Mouse (Mus musculus) thymus, adult 2 months (tissue): ENCODE data around the gene Nfx1. TPM values are rescaled to one million over a fixed set of nuclear protein-coding genes. Genes with fewer than 3 reads are reported as not detected.
"Not testable (repeated sequence)": the region's sequence is repeated elsewhere in the genome, so short reads cannot be mapped to it uniquely, and the experiment has no call there.

Experiments
- DNase-seq: peaks from one replicate; pipeline ENCODE4 v3.0.0; 2021
- H3K27ac ChIP-seq: fragments of 200-500 bp; 2 replicates; pipeline ENCODE4 v1.5.1; 2012; ENCODE audit warnings: low read length, control low read depth; ENCODE audit not compliant: control insufficient read depth, insufficient read depth
- H3K27me3 ChIP-seq: fragments of 200-500 bp; 2 replicates; pipeline ENCODE4 v1.6.1; 2012; ENCODE audit warnings: mild to moderate bottlenecking, low read length, moderate library complexity, mixed read lengths; ENCODE audit not compliant: control insufficient read depth, insufficient read depth
- H3K36me3 ChIP-seq: fragments of 200-500 bp; 2 replicates; pipeline ENCODE4 v1.6.1; 2012; ENCODE audit warnings: mild to moderate bottlenecking, low read length, moderate library complexity; ENCODE audit not compliant: control insufficient read depth, insufficient read depth
- H3K4me1 ChIP-seq: fragments of 200-500 bp; replicated peaks from 2 replicates; pipeline ENCODE4 v1.6.1; 2012; ENCODE audit warnings: low read length; ENCODE audit not compliant: control insufficient read depth, insufficient read depth
- H3K4me3 ChIP-seq: fragments of 200-500 bp; 2 replicates; pipeline ENCODE4 v1.5.1; 2012; ENCODE audit warnings: mild to moderate bottlenecking, low read length, control low read depth, moderate library complexity; ENCODE audit not compliant: control insufficient read depth, insufficient read depth
- CTCF ChIP-seq: fragments of 200-500 bp; IDR thresholded peaks from 2 replicates; pipeline ENCODE4 v1.5.1; 2012; ENCODE audit warnings: mild to moderate bottlenecking, control low read depth, low read length, moderate library complexity, borderline replicate concordance; ENCODE audit not compliant: control insufficient read depth, poor library complexity, insufficient read depth; ENCODE audit errors: extremely low read depth
- POLR2A ChIP-seq: fragments of 200-500 bp; IDR thresholded peaks from 2 replicates; pipeline ENCODE4 v1.6.1; 2012; ENCODE audit warnings: mild to moderate bottlenecking, low read length, control low read depth, moderate library complexity; ENCODE audit not compliant: control insufficient read depth, poor library complexity, insufficient read depth; ENCODE audit errors: extremely low read depth
- WGBS: fragments of 180-500 bp; shearing (Covaris S2); methylation state at CpG from one replicate; pipeline ENCODE4 v1.1.7; 2018; 5-methylcytosine and 5-hydroxymethylcytosine counted together
- polyA plus RNA-seq: library from polyadenylated mRNA; depleted of rRNA; stranded (reverse); fragments of >200 nt; gene quantifications from 2 replicates; pipeline ENCODE4 v1.2.3, GENCODE M21; 2012; rRNA removed

The Nfx1 gene
- 39.4 and 43.4 TPM in 2 replicates for polyA plus RNA-seq

GRCm38 (mm10) chr4:40970842-40971701 is at the start of gene Nfx1:
TSS of gene Nfx1 (plus strand) at chr4:40970906.
- H3K4me1 ChIP-seq = 0 out of 2 replicates have a peak, but pooled peaks cover 4% of the 10 kb centered on the region

GRCm38 (mm10) chr4:40921288-40921687 is 49.4 kb upstream of the Nfx1 start:
- TF ChIP-seq POLR2A (no peak), CTCF (no peak)
- no peaks in the 10 kb centered on the region for H3K27me3 ChIP-seq
- WGBS = 91% methylated on average over 3 of the region's 3 CpGs
- DNase-seq = no peak
- no peak overlapping the region for H3K4me3 ChIP-seq
- no peak overlapping the region for H3K27ac ChIP-seq
- H3K36me3 ChIP-seq = no peaks in the 10 kb centered on the region
- H3K4me1 ChIP-seq = no peaks in the 10 kb centered on the region

More at GRCm38 (mm10) chr4:40970842-40971701, at the start of gene Nfx1:
- Histone ChIP-seq H3K27ac (peak within 1 kb of the TSS; percentile 47; the same call in 1 of the 2 replicates), H3K4me3 (peak within 1 kb of the TSS; percentile 98), H3K27me3 (no peaks in the 10 kb centered on the region), H3K36me3 (peaks cover 9% of the 10 kb centered on the region)
- WGBS = under 1% methylated on average over 84 of the region's 85 CpGs
- peak; percentile 97 for DNase-seq
- TF ChIP-seq POLR2A = peak; percentile 55; the same call in 1 of the 2 replicates
- TF ChIP-seq CTCF = no peak

GRCm38 (mm10) chr4:40923087-40923651 is 47.5 kb upstream of the Nfx1 start:
- Histone ChIP-seq H3K27me3 (no peaks in the 10 kb centered on the region), H3K4me3 (no peak overlapping the region), H3K36me3 (no peaks in the 10 kb centered on the region), H3K27ac (no peak overlapping the region), H3K4me1 (0 out of 2 replicates have a peak, but pooled peaks cover 2% of the 10 kb centered on the region)
- no peak for DNase-seq
- TF ChIP-seq POLR2A = no peak
- TF ChIP-seq CTCF = no peak
- WGBS = 93% methylated on average over 6 of the region's 6 CpGs

- DNase-seq = no peak
- H3K27me3 ChIP-seq = no peaks in the 10 kb centered on the region
- no peaks in the 10 kb centered on the region for H3K36me3 ChIP-seq
- no peak overlapping the region for H3K27ac ChIP-seq
- TF ChIP-seq POLR2A (no peak), CTCF (no peak)
- 86% methylated on average over 3 of the region's 3 CpGs for WGBS
- H3K4me1 ChIP-seq = 0 out of 2 replicates have a peak, but pooled peaks cover 2% of the 10 kb centered on the region
- H3K4me3 ChIP-seq = no peak overlapping the region
Observed at GRCm38 (mm10) chr4:40925568-40925967, 45.1 kb upstream of the Nfx1 start.

- no peak for TF ChIP-seq POLR2A
- TF ChIP-seq CTCF = no peak
- 0 out of 2 replicates have a peak, but pooled peaks cover 2% of the 10 kb centered on the region for H3K4me1 ChIP-seq
- H3K27ac ChIP-seq = no peak overlapping the region
- H3K4me3 ChIP-seq = no peak overlapping the region
- WGBS = 95% methylated on average over 7 of the region's 7 CpGs
- H3K36me3 ChIP-seq = no peaks in the 10 kb centered on the region
- no peak for DNase-seq
- no peaks in the 10 kb centered on the region for H3K27me3 ChIP-seq
Observed at GRCm38 (mm10) chr4:40929046-40929445, 41.7 kb upstream of the Nfx1 start.

- DNase-seq = no peak
- Histone ChIP-seq H3K4me1 (no peaks in the 10 kb centered on the region), H3K4me3 (no peak overlapping the region), H3K27me3 (no peaks in the 10 kb centered on the region), H3K36me3 (peaks cover 25% of the 10 kb centered on the region), H3K27ac (no peak overlapping the region)
- TF ChIP-seq CTCF = no peak
- no peak for TF ChIP-seq POLR2A
- WGBS = 95% methylated on average over 5 of the region's 5 CpGs
Observed at GRCm38 (mm10) chr4:40933694-40934093, 37.0 kb upstream of the Nfx1 start.

GRCm38 (mm10) chr4:40934369-40934768 is 36.3 kb upstream of the Nfx1 start:
- H3K27me3 ChIP-seq, H3K27ac ChIP-seq, H3K4me3 ChIP-seq, DNase-seq, H3K4me1 ChIP-seq: not testable (repeated sequence)
- WGBS = 96% methylated on average over 3 of the region's 3 CpGs
- H3K36me3 ChIP-seq = peaks cover 32% of the 10 kb centered on the region
